Mouse (Mus musculus) limb, embryonic 14.5 days (tissue): Measurements from ENCODE around the gene Olfr603. TPM values are rescaled to one million over a fixed set of nuclear protein-coding genes. Genes with fewer than 3 reads are reported as not detected.

Source experiments
- ATAC-seq: fragments of 200-750 bp; cut with Nextera tagmentation; 2 replicates; pipeline ENCODE4 v1.8.0; 2017; ENCODE audit warnings: low read depth, moderate number of reproducible peaks, moderate TSS enrichment; ENCODE audit not compliant: low FRiP score
- DNase-seq: peaks from one replicate; pipeline ENCODE4 v3.0.0-alpha.2; 2015; ENCODE audit warnings: low spot score
- H3K27ac ChIP-seq: fragments of 300-500 bp; sonication (generic); replicated peaks from 2 replicates; pipeline ENCODE4 v1.5.1; 2014; ENCODE audit warnings: low read depth, mild to moderate bottlenecking, low read length, moderate library complexity, mixed read lengths
- H3K27me3 ChIP-seq: fragments of 300-500 bp; sonication (generic); 2 replicates; pipeline ENCODE4 v1.6.1; 2014; ENCODE audit warnings: low read length, mixed read lengths; ENCODE audit not compliant: control insufficient read depth, insufficient read depth
- H3K36me3 ChIP-seq: fragments of 300-500 bp; sonication (generic); 2 replicates; pipeline ENCODE4 v1.6.1; 2014; ENCODE audit warnings: mild to moderate bottlenecking, low read length, moderate library complexity, mixed read lengths; ENCODE audit not compliant: control insufficient read depth, insufficient read depth
- H3K4me1 ChIP-seq: fragments of 300-500 bp; sonication (generic); 2 replicates; pipeline ENCODE4 v1.6.1; 2014; ENCODE audit warnings: antibody characterized with exemption, low read length, mixed read lengths; ENCODE audit not compliant: control insufficient read depth, insufficient read depth
- H3K4me2 ChIP-seq: fragments of 300-500 bp; sonication (generic); replicated peaks from 2 replicates; pipeline ENCODE4 v1.6.1; 2014; ENCODE audit warnings: low read depth, mild to moderate bottlenecking, low read length, moderate library complexity; ENCODE audit not compliant: severe bottlenecking
- H3K4me3 ChIP-seq: fragments of 300-500 bp; sonication (generic); replicated peaks from 2 replicates; pipeline ENCODE4 v1.5.1; 2014; ENCODE audit warnings: low read length
- H3K9ac ChIP-seq: fragments of 300-500 bp; sonication (generic); 2 replicates; pipeline ENCODE4 v1.6.1; 2014; ENCODE audit warnings: mild to moderate bottlenecking, low read depth, low read length, moderate library complexity; ENCODE audit not compliant: severe bottlenecking
- H3K9me3 ChIP-seq: fragments of 300-500 bp; sonication (generic); 2 replicates; pipeline ENCODE4 v1.6.1; 2016; ENCODE audit warnings: low read length; ENCODE audit not compliant: control insufficient read depth
- POLR2A ChIP-seq: fragments of 200-500 bp; IDR thresholded peaks from 2 replicates; pipeline ENCODE4 v1.8.0; 2012; ENCODE audit warnings: inconsistent platforms, mild to moderate bottlenecking, moderate library complexity, borderline replicate concordance; ENCODE audit not compliant: insufficient read depth, insufficient read length; ENCODE audit errors: extremely low read depth
- WGBS: fragments of 180-500 bp; shearing (Covaris S2); extraction: QIAGEN DNeasy Blood & Tissue Kit; methylation state at CpG from one replicate; pipeline ENCODE4 v1.1.7; 2014; 5-methylcytosine and 5-hydroxymethylcytosine counted together
- microRNA-seq: library from miRNA; unstranded; fragments of <30 nt; microRNA quantifications from one replicate; pipeline ENCODE4, GENCODE M21; 2016
- polyA plus RNA-seq, 2 experiments: library from polyadenylated mRNA; depleted of rRNA in 1 of 2; stranded (reverse) in 1 of 2; unstranded in 1 of 2; fragments of >200 nt; fragmentation: Nextera tagmentation in 1 of 2; extraction: Ambion mirVana in 1 of 2; gene quantifications; 2 replicates each; pipeline versions ENCODE4 v1.2.1 to v1.2.3; 2012 to 2014

Olfr603 gene
- polyA plus RNA-seq, 2 experiments, result not detected

- Histone ChIP-seq H3K27me3 (no peaks in the 10 kb centered on the region), H3K9ac (no peak within 1 kb of the TSS), H3K36me3 (no peaks in the 10 kb centered on the region), H3K4me2 (no peak within 1 kb of the TSS), H3K4me3 (no peak within 1 kb of the TSS), H3K4me1 (no peaks in the 10 kb centered on the region), H3K9me3 (no peaks in the 10 kb centered on the region), H3K27ac (no peak within 1 kb of the TSS)
- no peak for ATAC-seq
- TF ChIP-seq POLR2A, result no peak
- no peak for DNase-seq
Observed at GRCm38 (mm10) chr7:103349569-103349968, 36.4 kb downstream of the Olfr603 start, which contains the start of gene Olfr600. Gene Olfr600, minus strand, starts transcription at chr7:103349669.

GRCm38 (mm10) chr7:103335617-103336016 lies 50.4 kb downstream of the Olfr603 start, which contains the start of gene Olfr599:
Gene Olfr599, plus strand, starts transcription at chr7:103335917.
- Histone ChIP-seq H3K27ac (no peak within 1 kb of the TSS), H3K4me1 (no peaks in the 10 kb centered on the region), H3K9ac (no peak within 1 kb of the TSS), H3K36me3 (no peaks in the 10 kb centered on the region), H3K27me3 (no peaks in the 10 kb centered on the region), H3K4me2 (no peak within 1 kb of the TSS), H3K4me3 (no peak within 1 kb of the TSS), H3K9me3 (no peaks in the 10 kb centered on the region)
- no peak for TF ChIP-seq POLR2A
- 96% methylated on average over 1 of the region's 1 CpGs for WGBS
- DNase-seq, result no peak
- no peak for ATAC-seq

Small RNA genes lying within 50 kb of the gene (microRNA-seq; reads per million reads assigned to microRNA genes)
- not detected for gene Gm25774

Other genes starting within 250 kb of the Olfr603 start
- gene Olfr588-ps1, start 245.3 kb downstream of the Olfr603 start, polyA plus RNA-seq (2012; rRNA removed), result not detected in 2 replicates
- gene Olfr588-ps1, start 245.3 kb downstream of the Olfr603 start, polyA plus RNA-seq (2014; fragmentation: Nextera tagmentation; extraction: Ambion mirVana), result not detected in 2 replicates
- gene Olfr589, start 229.8 kb downstream of the Olfr603 start, polyA plus RNA-seq (2012; rRNA removed), result not detected in 2 replicates
- not detected in 2 replicates for gene Olfr589, start 229.8 kb downstream of the Olfr603 start, polyA plus RNA-seq (2014; fragmentation: Nextera tagmentation; extraction: Ambion mirVana)
- not detected in 2 replicates for gene Olfr591, start 207.8 kb downstream of the Olfr603 start, polyA plus RNA-seq (2012; rRNA removed)
- not detected in 2 replicates for gene Olfr591, start 207.8 kb downstream of the Olfr603 start, polyA plus RNA-seq (2014; fragmentation: Nextera tagmentation; extraction: Ambion mirVana)
- gene Olfr592, start 201.4 kb downstream of the Olfr603 start, polyA plus RNA-seq (2012; rRNA removed), result not detected in 2 replicates
- not detected in 2 replicates for gene Olfr592, start 201.4 kb downstream of the Olfr603 start, polyA plus RNA-seq (2014; fragmentation: Nextera tagmentation; extraction: Ambion mirVana)
- gene Olfr593, start 174.3 kb downstream of the Olfr603 start, polyA plus RNA-seq (2012; rRNA removed), result not detected in 2 replicates
- not detected in 2 replicates for gene Olfr593, start 174.3 kb downstream of the Olfr603 start, polyA plus RNA-seq (2014; fragmentation: Nextera tagmentation; extraction: Ambion mirVana)
- gene Olfr594, start 169.2 kb downstream of the Olfr603 start, polyA plus RNA-seq (2012; rRNA removed), result not detected in 2 replicates
- gene Olfr594, start 169.2 kb downstream of the Olfr603 start, polyA plus RNA-seq (2014; fragmentation: Nextera tagmentation; extraction: Ambion mirVana), result not detected in 2 replicates
- not detected in 2 replicates for gene Usp17ld, start 133.7 kb downstream of the Olfr603 start, polyA plus RNA-seq (2012; rRNA removed)
- not detected in 2 replicates for gene Usp17ld, start 133.7 kb downstream of the Olfr603 start, polyA plus RNA-seq (2014; fragmentation: Nextera tagmentation; extraction: Ambion mirVana)
- gene Olfr596, start 80.5 kb downstream of the Olfr603 start, polyA plus RNA-seq (2012; rRNA removed), result not detected in 2 replicates
- not detected in 2 replicates for gene Olfr596, start 80.5 kb downstream of the Olfr603 start, polyA plus RNA-seq (2014; fragmentation: Nextera tagmentation; extraction: Ambion mirVana)
- gene Olfr597, start 69.9 kb downstream of the Olfr603 start, polyA plus RNA-seq (2012; rRNA removed), result not detected in 2 replicates
- gene Olfr597, start 69.9 kb downstream of the Olfr603 start, polyA plus RNA-seq (2014; fragmentation: Nextera tagmentation; extraction: Ambion mirVana), result not detected in 2 replicates
- not detected in 2 replicates for gene Olfr598, start 62.6 kb downstream of the Olfr603 start, polyA plus RNA-seq (2012; rRNA removed)
- not detected in 2 replicates for gene Olfr598, start 62.6 kb downstream of the Olfr603 start, polyA plus RNA-seq (2014; fragmentation: Nextera tagmentation; extraction: Ambion mirVana)
- not detected in 2 replicates for gene Olfr599, start 50.3 kb downstream of the Olfr603 start, polyA plus RNA-seq (2012; rRNA removed)
- not detected in 2 replicates for gene Olfr599, start 50.3 kb downstream of the Olfr603 start, polyA plus RNA-seq (2014; fragmentation: Nextera tagmentation; extraction: Ambion mirVana)
- gene Olfr600, start 36.5 kb downstream of the Olfr603 start, polyA plus RNA-seq (2012; rRNA removed), result not detected in 2 replicates
- gene Olfr600, start 36.5 kb downstream of the Olfr603 start, polyA plus RNA-seq (2014; fragmentation: Nextera tagmentation; extraction: Ambion mirVana), result not detected in 2 replicates
- not detected in 2 replicates for gene Olfr601, start 23.5 kb downstream of the Olfr603 start, polyA plus RNA-seq (2012; rRNA removed)
- not detected in 2 replicates for gene Olfr601, start 23.5 kb downstream of the Olfr603 start, polyA plus RNA-seq (2014; fragmentation: Nextera tagmentation; extraction: Ambion mirVana)
- gene Usp17lc, start 28.9 kb upstream of the Olfr603 start, polyA plus RNA-seq (2012; rRNA removed), result not detected in 2 replicates
- not detected in 2 replicates for gene Usp17lc, start 28.9 kb upstream of the Olfr603 start, polyA plus RNA-seq (2014; fragmentation: Nextera tagmentation; extraction: Ambion mirVana)
- gene Olfr605, start 59.3 kb upstream of the Olfr603 start, polyA plus RNA-seq (2012; rRNA removed), result not detected in 2 replicates
- gene Olfr605, start 59.3 kb upstream of the Olfr603 start, polyA plus RNA-seq (2014; fragmentation: Nextera tagmentation; extraction: Ambion mirVana), result not detected in 2 replicates
- not detected in 2 replicates for gene Olfr606, start 62.9 kb upstream of the Olfr603 start, polyA plus RNA-seq (2012; rRNA removed)
- not detected in 2 replicates for gene Olfr606, start 62.9 kb upstream of the Olfr603 start, polyA plus RNA-seq (2014; fragmentation: Nextera tagmentation; extraction: Ambion mirVana)
- not detected in 2 replicates for gene Olfr607, start 78.0 kb upstream of the Olfr603 start, polyA plus RNA-seq (2012; rRNA removed)
- not detected in 2 replicates for gene Olfr607, start 78.0 kb upstream of the Olfr603 start, polyA plus RNA-seq (2014; fragmentation: Nextera tagmentation; extraction: Ambion mirVana)
- not detected in 2 replicates for gene Olfr608, start 83.7 kb upstream of the Olfr603 start, polyA plus RNA-seq (2012; rRNA removed)
- gene Olfr608, start 83.7 kb upstream of the Olfr603 start, polyA plus RNA-seq (2014; fragmentation: Nextera tagmentation; extraction: Ambion mirVana), result not detected in 2 replicates
- gene Olfr609, start 111.9 kb upstream of the Olfr603 start, polyA plus RNA-seq (2012; rRNA removed), result not detected in 2 replicates
- not detected in 2 replicates for gene Olfr609, start 111.9 kb upstream of the Olfr603 start, polyA plus RNA-seq (2014; fragmentation: Nextera tagmentation; extraction: Ambion mirVana)
- not detected in 2 replicates for gene Olfr610, start 125.9 kb upstream of the Olfr603 start, polyA plus RNA-seq (2012; rRNA removed)
- gene Olfr610, start 125.9 kb upstream of the Olfr603 start, polyA plus RNA-seq (2014; fragmentation: Nextera tagmentation; extraction: Ambion mirVana), result not detected in 2 replicates
- gene Olfr611, start 134.7 kb upstream of the Olfr603 start, polyA plus RNA-seq (2012; rRNA removed), result not detected in 2 replicates
- not detected in 2 replicates for gene Olfr611, start 134.7 kb upstream of the Olfr603 start, polyA plus RNA-seq (2014; fragmentation: Nextera tagmentation; extraction: Ambion mirVana)
- not detected in 2 replicates for gene Olfr612, start 156.5 kb upstream of the Olfr603 start, polyA plus RNA-seq (2012; rRNA removed)
- not detected in 2 replicates for gene Olfr612, start 156.5 kb upstream of the Olfr603 start, polyA plus RNA-seq (2014; fragmentation: Nextera tagmentation; extraction: Ambion mirVana)
- gene Olfr613, start 161.9 kb upstream of the Olfr603 start, polyA plus RNA-seq (2012; rRNA removed), result not detected in 2 replicates
- not detected in 2 replicates for gene Olfr613, start 161.9 kb upstream of the Olfr603 start, polyA plus RNA-seq (2014; fragmentation: Nextera tagmentation; extraction: Ambion mirVana)
- gene Olfr615, start 169.9 kb upstream of the Olfr603 start, polyA plus RNA-seq (2012; rRNA removed), result not detected in 2 replicates
- not detected in 2 replicates for gene Olfr615, start 169.9 kb upstream of the Olfr603 start, polyA plus RNA-seq (2014; fragmentation: Nextera tagmentation; extraction: Ambion mirVana)
- gene Olfr616, start 183.0 kb upstream of the Olfr603 start, polyA plus RNA-seq (2012; rRNA removed), result not detected in 2 replicates
- not detected in 2 replicates for gene Olfr616, start 183.0 kb upstream of the Olfr603 start, polyA plus RNA-seq (2014; fragmentation: Nextera tagmentation; extraction: Ambion mirVana)
- gene Olfr617, start 186.9 kb upstream of the Olfr603 start, polyA plus RNA-seq (2012; rRNA removed), result not detected in 2 replicates
- gene Olfr617, start 186.9 kb upstream of the Olfr603 start, polyA plus RNA-seq (2014; fragmentation: Nextera tagmentation; extraction: Ambion mirVana), result not detected in 2 replicates
- gene Olfr618, start 203.9 kb upstream of the Olfr603 start, polyA plus RNA-seq (2012; rRNA removed), result not detected in 2 replicates
- not detected in 2 replicates for gene Olfr618, start 203.9 kb upstream of the Olfr603 start, polyA plus RNA-seq (2014; fragmentation: Nextera tagmentation; extraction: Ambion mirVana)
- not detected in 2 replicates for gene Olfr619, start 214.4 kb upstream of the Olfr603 start, polyA plus RNA-seq (2012; rRNA removed)
- not detected in 2 replicates for gene Olfr619, start 214.4 kb upstream of the Olfr603 start, polyA plus RNA-seq (2014; fragmentation: Nextera tagmentation; extraction: Ambion mirVana)
- gene Olfr620, start 226.4 kb upstream of the Olfr603 start, polyA plus RNA-seq (2012; rRNA removed), result not detected in 2 replicates
- gene Olfr620, start 226.4 kb upstream of the Olfr603 start, polyA plus RNA-seq (2014; fragmentation: Nextera tagmentation; extraction: Ambion mirVana), result not detected in 2 replicates